Mouse (Mus musculus): ENCODE measurements at regions not wholly inside any gene's neighbourhood (a gene's known extent, or its start where the extent isn't known, plus 50 kb on each side); places are given as distances from the start of the nearest gene placed in this dataset.

DNA sequence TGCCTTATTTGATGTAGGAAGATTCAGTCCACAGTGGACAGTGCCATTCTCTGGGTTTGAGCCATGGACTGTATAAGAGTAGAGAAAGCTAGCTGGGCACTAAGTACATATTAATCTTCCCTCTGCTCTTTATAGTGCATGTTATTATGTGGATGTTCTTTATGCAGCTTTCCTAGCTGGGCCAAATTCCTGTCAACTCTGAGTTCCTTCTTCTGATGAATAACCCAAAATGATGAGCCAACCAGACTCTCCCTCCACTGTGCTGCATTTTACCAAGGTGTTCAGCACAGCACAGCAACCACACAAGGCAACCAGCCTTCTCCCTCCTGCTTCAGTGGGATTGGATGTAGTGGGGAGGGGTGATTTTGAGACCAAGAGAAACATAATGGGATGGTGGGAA, 87.7 kb downstream of the Ets2 start:
- no peaks in the 10 kb centered on the region for H3K27me3 ChIP-seq (ENCODE audit: control insufficient read depth, insufficient read depth, low read length)
- no peaks in the 10 kb centered on the region for H3K36me3 ChIP-seq (replicated peaks; ENCODE audit: control insufficient read depth, insufficient read depth, low read depth, low read length)
- DNase-seq (ENCODE audit: low spot score) (no peak), ATAC-seq (replicated peaks; ENCODE audit: insufficient number of reproducible peaks, low FRiP score, low TSS enrichment, low read depth) (no peak)
- H3K4me3 ChIP-seq (ENCODE audit: low read depth, low read length), result no peak overlapping the region
- no peak overlapping the region for H3K4me2 ChIP-seq (ENCODE audit: low read depth, low read length)
- H3K4me1 ChIP-seq (ENCODE audit: control insufficient read depth, insufficient read depth, low read length), result no peaks in the 10 kb centered on the region
- no peaks in the 10 kb centered on the region for H3K9me3 ChIP-seq (replicated peaks; ENCODE audit: control insufficient read depth, low read length)
- no peak overlapping the region for H3K9ac ChIP-seq (replicated peaks; ENCODE audit: low read length)
- H3K27ac ChIP-seq (replicated peaks; ENCODE audit: low read depth, low read length), result no peak overlapping the region

GRCm38 (mm10) chr16:95781681-95782080, 79.8 kb downstream of the Ets2 start:
- DNase-seq (ENCODE audit: low spot score) (no peak), ATAC-seq (replicated peaks; ENCODE audit: insufficient number of reproducible peaks, low FRiP score, low TSS enrichment, low read depth) (no peak)
- Histone ChIP-seq H3K4me1 (ENCODE audit: control insufficient read depth, insufficient read depth, low read length) (no peaks in the 10 kb centered on the region), H3K27ac (replicated peaks; ENCODE audit: low read depth, low read length) (no peak overlapping the region), H3K9me3 (replicated peaks; ENCODE audit: control insufficient read depth, low read length) (no peaks in the 10 kb centered on the region), H3K9ac (replicated peaks; ENCODE audit: low read length) (no peak overlapping the region), H3K27me3 (ENCODE audit: control insufficient read depth, insufficient read depth, low read length) (no peaks in the 10 kb centered on the region), H3K4me3 (ENCODE audit: low read depth, low read length) (no peak overlapping the region), H3K4me2 (ENCODE audit: low read depth, low read length) (no peak overlapping the region), H3K36me3 (replicated peaks; ENCODE audit: control insufficient read depth, insufficient read depth, low read depth, low read length) (no peaks in the 10 kb centered on the region)
- WGBS, result 89% methylated on average over 5 of the region's 5 CpGs

GRCm38 (mm10) chr16:95780431-95780830, 78.6 kb downstream of the Ets2 start:
- no peak overlapping the region for H3K9ac ChIP-seq (replicated peaks; ENCODE audit: low read length)
- no peak overlapping the region for H3K4me2 ChIP-seq (ENCODE audit: low read depth, low read length)
- ATAC-seq (replicated peaks; ENCODE audit: insufficient number of reproducible peaks, low FRiP score, low TSS enrichment, low read depth) (no peak), DNase-seq (ENCODE audit: low spot score) (no peak)
- H3K4me1 ChIP-seq (ENCODE audit: control insufficient read depth, insufficient read depth, low read length), result no peaks in the 10 kb centered on the region
- WGBS, result 51% methylated on average over 2 of the region's 2 CpGs
- H3K27ac ChIP-seq (replicated peaks; ENCODE audit: low read depth, low read length), result no peak overlapping the region
- H3K27me3 ChIP-seq (ENCODE audit: control insufficient read depth, insufficient read depth, low read length), result no peaks in the 10 kb centered on the region
- no peaks in the 10 kb centered on the region for H3K36me3 ChIP-seq (replicated peaks; ENCODE audit: control insufficient read depth, insufficient read depth, low read depth, low read length)
- no peak overlapping the region for H3K4me3 ChIP-seq (ENCODE audit: low read depth, low read length)
- no peaks in the 10 kb centered on the region for H3K9me3 ChIP-seq (replicated peaks; ENCODE audit: control insufficient read depth, low read length)

- no peak overlapping the region for H3K9ac ChIP-seq (replicated peaks; ENCODE audit: low read length)
- ATAC-seq (replicated peaks; ENCODE audit: insufficient number of reproducible peaks, low FRiP score, low TSS enrichment, low read depth), result no peak
- WGBS, result 87% methylated on average over 6 of the region's 6 CpGs
- H3K27ac ChIP-seq (replicated peaks; ENCODE audit: low read depth, low read length), result no peak overlapping the region
- H3K4me2 ChIP-seq (ENCODE audit: low read depth, low read length), result no peak overlapping the region
- H3K4me3 ChIP-seq (ENCODE audit: low read depth, low read length), result no peak overlapping the region
- DNase-seq (ENCODE audit: low spot score), result no peak
- no peaks in the 10 kb centered on the region for H3K9me3 ChIP-seq (replicated peaks; ENCODE audit: control insufficient read depth, low read length)
- H3K36me3 ChIP-seq (replicated peaks; ENCODE audit: control insufficient read depth, insufficient read depth, low read depth, low read length), result no peaks in the 10 kb centered on the region
- H3K27me3 ChIP-seq (ENCODE audit: control insufficient read depth, insufficient read depth, low read length), result no peaks in the 10 kb centered on the region
- H3K4me1 ChIP-seq (ENCODE audit: control insufficient read depth, insufficient read depth, low read length), result no peaks in the 10 kb centered on the region
These were observed 77.2 kb downstream of the Ets2 start for GRCm38 (mm10) chr16:95778845-95779722.

DNA sequence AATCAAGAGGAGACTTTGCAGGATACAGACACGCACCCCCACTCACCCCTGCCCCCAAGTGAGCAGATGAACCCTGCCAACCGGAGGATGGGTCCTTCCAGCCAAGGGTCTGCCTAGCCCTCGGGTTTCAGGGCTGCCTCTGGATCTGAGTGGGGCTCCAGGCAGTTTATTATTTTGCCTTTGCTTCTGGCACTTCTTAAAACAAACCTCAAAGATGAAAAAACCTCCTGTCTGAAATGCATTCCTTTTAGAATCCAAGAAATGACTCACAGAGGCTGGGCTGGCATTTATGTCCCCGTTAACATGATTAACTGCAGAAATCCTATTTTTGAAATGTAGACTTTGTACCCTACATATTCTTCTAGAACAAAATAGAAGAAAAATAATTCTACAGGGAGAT, 76.3 kb downstream of the Ets2 start:
- Histone ChIP-seq H3K4me1 (ENCODE audit: control insufficient read depth, insufficient read depth, low read length) (no peaks in the 10 kb centered on the region), H3K27ac (replicated peaks; ENCODE audit: low read depth, low read length) (no peak overlapping the region), H3K27me3 (ENCODE audit: control insufficient read depth, insufficient read depth, low read length) (no peaks in the 10 kb centered on the region), H3K9ac (replicated peaks; ENCODE audit: low read length) (no peak overlapping the region), H3K36me3 (replicated peaks; ENCODE audit: control insufficient read depth, insufficient read depth, low read depth, low read length) (no peaks in the 10 kb centered on the region), H3K4me2 (ENCODE audit: low read depth, low read length) (no peak overlapping the region), H3K4me3 (ENCODE audit: low read depth, low read length) (no peak overlapping the region), H3K9me3 (replicated peaks; ENCODE audit: control insufficient read depth, low read length) (no peaks in the 10 kb centered on the region)
- ATAC-seq (replicated peaks; ENCODE audit: insufficient number of reproducible peaks, low FRiP score, low TSS enrichment, low read depth) (no peak), DNase-seq (ENCODE audit: low spot score) (no peak)
- 71% methylated on average over 4 of the region's 4 CpGs for WGBS

DNA sequence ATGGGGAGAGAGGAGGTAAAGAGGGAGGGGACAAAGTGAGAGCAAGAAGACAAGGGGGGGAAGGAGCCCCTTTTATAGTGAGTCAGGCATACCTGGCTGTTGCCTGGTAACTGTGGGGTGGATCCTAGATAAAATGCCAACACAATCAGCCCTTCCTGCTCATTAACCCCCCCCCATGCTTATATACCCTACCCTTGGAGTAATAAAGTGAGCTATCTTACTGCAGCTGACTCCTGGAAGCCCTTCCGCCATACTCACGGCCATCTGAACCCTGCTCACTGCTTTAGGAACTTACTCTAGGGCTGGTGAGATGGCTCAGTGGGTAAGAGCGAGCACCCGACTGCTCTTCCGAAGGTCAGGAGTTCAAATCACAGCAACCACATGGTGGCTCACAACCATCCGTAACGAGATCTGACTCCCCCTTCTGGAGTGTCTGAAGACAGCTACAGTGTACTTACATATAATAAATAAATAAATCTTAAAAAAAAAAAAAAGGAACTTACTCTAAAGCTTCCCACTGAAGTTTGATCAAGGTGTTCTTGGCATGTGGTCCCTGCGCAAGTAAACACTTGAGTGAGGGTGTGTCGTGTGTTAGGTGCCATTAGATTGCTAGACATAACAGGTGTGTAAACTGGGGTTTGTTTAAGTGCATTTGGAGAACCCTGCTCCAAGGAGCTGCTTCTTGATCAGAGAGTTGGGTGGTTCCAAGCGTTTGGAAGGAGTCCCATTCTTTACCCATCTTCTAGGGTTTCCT, 74.9 kb downstream of the Ets2 start:
- Histone ChIP-seq H3K4me1 (ENCODE audit: control insufficient read depth, insufficient read depth, low read length) (no peaks in the 10 kb centered on the region), H3K4me2 (ENCODE audit: low read depth, low read length) (no peak overlapping the region), H3K36me3 (replicated peaks; ENCODE audit: control insufficient read depth, insufficient read depth, low read depth, low read length) (no peaks in the 10 kb centered on the region), H3K4me3 (ENCODE audit: low read depth, low read length) (no peak overlapping the region), H3K9ac (replicated peaks; ENCODE audit: low read length) (no peak overlapping the region), H3K9me3 (replicated peaks; ENCODE audit: control insufficient read depth, low read length) (no peaks in the 10 kb centered on the region), H3K27ac (replicated peaks; ENCODE audit: low read depth, low read length) (no peak overlapping the region), H3K27me3 (ENCODE audit: control insufficient read depth, insufficient read depth, low read length) (no peaks in the 10 kb centered on the region)
- DNase-seq (ENCODE audit: low spot score) (no peak), ATAC-seq (replicated peaks; ENCODE audit: insufficient number of reproducible peaks, low FRiP score, low TSS enrichment, low read depth) (no peak)
- 87% methylated on average over 10 of the region's 10 CpGs for WGBS

DNA sequence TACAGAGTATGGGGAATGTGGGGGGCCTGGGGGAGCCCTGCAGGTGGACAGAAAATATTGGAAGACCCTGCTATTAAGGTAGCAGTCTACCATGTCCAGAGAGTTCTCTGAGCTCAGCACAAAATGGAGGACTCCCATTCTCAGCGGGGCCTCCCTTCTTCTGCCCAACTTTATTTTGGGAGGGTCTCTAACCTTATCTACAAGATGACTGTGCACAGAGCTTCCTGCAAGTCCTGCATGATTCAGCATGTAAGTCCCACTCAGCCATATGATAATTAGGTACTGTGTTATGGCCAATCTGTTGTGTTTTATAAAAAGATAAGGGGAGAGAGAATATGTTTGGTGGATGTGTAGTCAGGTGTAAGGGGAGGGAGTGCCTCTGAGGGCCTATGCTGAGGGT, 74.1 kb downstream of the Ets2 start:
- H3K9me3 ChIP-seq (replicated peaks; ENCODE audit: control insufficient read depth, low read length), result no peaks in the 10 kb centered on the region
- H3K36me3 ChIP-seq (replicated peaks; ENCODE audit: control insufficient read depth, insufficient read depth, low read depth, low read length), result no peaks in the 10 kb centered on the region
- no peak overlapping the region for H3K4me2 ChIP-seq (ENCODE audit: low read depth, low read length)
- H3K4me1 ChIP-seq (ENCODE audit: control insufficient read depth, insufficient read depth, low read length), result no peaks in the 10 kb centered on the region
- no peak for ATAC-seq (replicated peaks; ENCODE audit: insufficient number of reproducible peaks, low FRiP score, low TSS enrichment, low read depth)
- no peaks in the 10 kb centered on the region for H3K27me3 ChIP-seq (ENCODE audit: control insufficient read depth, insufficient read depth, low read length)
- H3K9ac ChIP-seq (replicated peaks; ENCODE audit: low read length), result no peak overlapping the region
- no peak overlapping the region for H3K27ac ChIP-seq (replicated peaks; ENCODE audit: low read depth, low read length)
- no peak overlapping the region for H3K4me3 ChIP-seq (ENCODE audit: low read depth, low read length)
- 91% methylated on average over 1 of the region's 1 CpGs for WGBS
- no peak for DNase-seq (ENCODE audit: low spot score)

DNA sequence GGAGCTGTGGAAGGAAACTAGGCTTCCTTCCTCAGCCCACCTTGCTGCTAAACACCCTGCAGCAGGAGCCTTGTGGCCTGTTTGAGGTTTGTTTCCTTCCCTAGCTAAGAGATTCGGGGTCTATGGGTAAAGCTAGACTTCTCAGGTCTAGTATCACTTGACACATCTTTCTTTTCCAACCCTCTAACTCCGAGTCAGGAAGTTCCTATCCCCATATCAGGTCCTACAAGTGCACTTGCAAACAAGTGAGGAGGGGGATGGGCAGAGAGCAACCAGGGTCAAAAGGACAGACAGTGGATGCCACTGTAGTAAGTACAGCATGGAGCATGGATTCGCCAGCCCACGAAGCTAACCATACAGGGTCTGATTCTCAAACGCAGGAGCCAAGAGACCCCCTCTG, 73.5 kb downstream of the Ets2 start:
- Histone ChIP-seq H3K9me3 (replicated peaks; ENCODE audit: control insufficient read depth, low read length) (no peaks in the 10 kb centered on the region), H3K27me3 (ENCODE audit: control insufficient read depth, insufficient read depth, low read length) (no peaks in the 10 kb centered on the region), H3K36me3 (replicated peaks; ENCODE audit: control insufficient read depth, insufficient read depth, low read depth, low read length) (no peaks in the 10 kb centered on the region), H3K27ac (replicated peaks; ENCODE audit: low read depth, low read length) (no peak overlapping the region), H3K4me3 (ENCODE audit: low read depth, low read length) (no peak overlapping the region), H3K4me2 (ENCODE audit: low read depth, low read length) (no peak overlapping the region), H3K9ac (replicated peaks; ENCODE audit: low read length) (no peak overlapping the region), H3K4me1 (ENCODE audit: control insufficient read depth, insufficient read depth, low read length) (no peaks in the 10 kb centered on the region)
- DNase-seq (ENCODE audit: low spot score) (no peak), ATAC-seq (replicated peaks; ENCODE audit: insufficient number of reproducible peaks, low FRiP score, low TSS enrichment, low read depth) (no peak)
- WGBS, result 83% methylated on average over 5 of the region's 5 CpGs
